Mouse (Mus musculus): ENCODE data around the gene 2810459M11Rik.

The 2810459M11Rik gene

DNA sequence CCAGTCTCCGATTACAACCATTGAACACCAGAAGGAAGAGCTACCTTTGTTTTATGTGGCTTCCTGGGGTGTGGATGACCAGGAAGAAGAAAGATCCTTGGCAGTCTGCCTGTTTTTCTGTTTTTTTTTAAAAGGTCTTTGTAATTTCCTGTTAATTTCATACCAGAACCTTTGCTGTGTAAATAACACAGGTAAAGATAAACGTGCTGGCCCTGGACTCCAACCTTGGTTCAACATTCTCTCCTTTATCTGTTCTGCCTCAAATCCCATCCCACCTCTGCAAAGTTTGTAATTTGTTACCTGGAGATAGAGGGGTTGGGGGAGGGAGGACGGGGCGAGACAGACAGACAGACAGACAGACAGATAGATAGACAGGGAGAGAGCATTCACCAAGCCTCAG, 5.5 kb upstream of the 2810459M11Rik start:
- Histone ChIP-seq H3K36me3 (ENCODE audit: control insufficient read depth, insufficient read depth, low read length, poor library complexity, severe bottlenecking) (no peaks in the 10 kb centered on the region), H3K27me3 (ENCODE audit: control insufficient read depth, insufficient read depth, low read length, poor library complexity, severe bottlenecking) (no peaks in the 10 kb centered on the region)
- no peak for DNase-seq (ENCODE audit: low read depth, low spot score)

DNA sequence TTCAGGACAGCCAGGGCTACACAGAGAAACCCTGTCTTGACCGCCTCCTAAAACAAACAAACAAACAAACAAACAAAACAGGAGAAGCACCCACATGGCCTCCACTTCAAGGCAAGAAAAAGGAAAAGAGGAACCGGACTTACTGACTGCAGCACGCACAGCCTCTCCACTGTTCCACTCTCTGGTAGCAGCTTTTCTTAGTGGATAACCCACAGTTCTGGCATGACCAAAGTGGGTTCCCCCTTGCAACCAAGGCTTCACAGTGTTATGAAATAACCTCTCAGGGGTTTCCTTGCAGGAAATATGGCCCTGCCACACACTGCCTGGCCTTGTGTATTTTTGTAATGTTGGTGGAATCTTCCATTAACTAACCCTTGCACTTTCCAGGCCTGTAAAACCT, 4.8 kb upstream of the 2810459M11Rik start:
- no peaks in the 10 kb centered on the region for H3K36me3 ChIP-seq (ENCODE audit: control insufficient read depth, insufficient read depth, low read length, poor library complexity, severe bottlenecking)
- no peak for DNase-seq (ENCODE audit: low read depth, low spot score)
- no peaks in the 10 kb centered on the region for H3K27me3 ChIP-seq (ENCODE audit: control insufficient read depth, insufficient read depth, low read length, poor library complexity, severe bottlenecking)

DNA sequence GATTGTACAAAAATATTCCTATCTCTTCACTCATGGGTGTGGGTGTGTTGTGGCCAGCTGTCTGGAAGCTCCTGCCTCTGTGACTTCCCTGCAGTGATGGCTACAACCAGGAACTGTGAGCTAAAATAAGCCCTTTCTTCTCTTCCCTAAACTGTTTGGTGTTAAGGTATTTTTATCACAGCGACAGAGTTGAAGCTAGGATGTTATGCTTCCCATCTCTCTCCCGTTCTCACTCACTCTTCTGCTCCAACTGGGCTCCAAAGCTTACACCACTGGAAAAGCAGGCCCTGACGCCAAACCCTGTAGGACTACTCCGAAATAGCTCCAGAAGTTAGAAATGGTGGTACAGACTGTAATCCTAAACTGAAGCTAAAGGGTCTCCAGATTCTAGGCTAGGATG, 607 bp upstream of the 2810459M11Rik start:
- Histone ChIP-seq H3K36me3 (ENCODE audit: control insufficient read depth, insufficient read depth, low read length, poor library complexity, severe bottlenecking) (no peaks in the 10 kb centered on the region), H3K27me3 (ENCODE audit: control insufficient read depth, insufficient read depth, low read length, poor library complexity, severe bottlenecking) (no peaks in the 10 kb centered on the region; the same call in 1 of the 2 replicates)
- DNase-seq (ENCODE audit: low read depth, low spot score), result no peak

DNA sequence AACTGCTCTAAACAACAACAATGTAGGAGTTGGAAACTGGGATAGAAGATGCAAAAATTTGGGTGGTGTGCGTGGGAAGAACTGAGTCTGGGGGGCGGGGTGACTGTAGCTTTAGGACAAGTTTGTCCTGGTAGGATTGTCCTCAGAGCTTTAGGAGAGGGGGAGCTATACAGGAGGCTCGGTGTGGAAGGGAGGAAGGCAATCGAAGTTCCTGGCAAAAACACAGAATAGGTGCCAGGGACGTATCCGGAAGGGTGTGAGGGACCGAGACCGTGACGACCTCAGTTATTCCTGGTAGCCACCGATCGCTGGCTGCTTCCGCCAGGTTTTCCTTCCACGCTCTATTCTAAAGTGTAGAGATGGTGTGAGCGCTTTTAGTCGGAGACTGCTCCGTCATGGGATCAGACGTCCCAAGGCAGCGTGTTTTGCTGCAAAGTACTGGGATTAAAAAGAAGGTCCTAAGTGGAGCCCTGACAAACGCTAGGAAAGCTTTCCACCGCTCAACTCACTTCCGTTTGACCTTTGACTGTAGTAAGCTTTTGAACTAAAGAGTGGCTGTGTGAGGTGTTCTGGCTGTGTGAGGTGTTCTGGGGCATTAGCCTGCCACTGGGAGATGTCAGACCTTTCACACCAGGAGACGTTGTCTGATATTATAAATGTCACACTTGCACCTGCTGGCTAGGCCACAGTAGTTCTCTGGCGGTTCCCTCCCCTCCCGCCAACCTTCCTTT, 1.3 kb downstream of the 2810459M11Rik start:
- H3K36me3 ChIP-seq (ENCODE audit: control insufficient read depth, insufficient read depth, low read length, poor library complexity, severe bottlenecking), result no peaks in the 10 kb centered on the region
- no peaks in the 10 kb centered on the region; the same call in 1 of the 2 replicates for H3K27me3 ChIP-seq (ENCODE audit: control insufficient read depth, insufficient read depth, low read length, poor library complexity, severe bottlenecking)
- no peak for DNase-seq (ENCODE audit: low read depth, low spot score)

DNA sequence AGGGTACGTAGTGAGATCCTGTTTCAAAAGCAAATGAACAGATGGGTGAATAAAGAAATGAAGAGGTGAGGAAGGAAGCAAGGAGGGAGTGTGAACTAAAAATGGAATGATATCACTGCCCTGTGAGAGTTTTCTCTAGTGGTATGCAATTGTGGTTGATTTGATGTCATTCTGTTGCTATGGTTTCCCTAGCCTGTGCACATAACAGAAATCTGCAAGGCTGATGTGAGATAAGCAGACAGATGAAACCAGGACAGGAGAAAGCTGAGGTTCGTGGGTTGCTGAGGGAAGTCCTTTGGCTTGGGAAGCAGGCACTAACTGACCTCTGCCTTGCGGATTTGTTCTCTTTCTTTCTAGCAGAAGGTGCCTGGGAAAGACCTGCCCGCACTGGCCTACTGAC, 2.6 kb downstream of the 2810459M11Rik start:
- DNase-seq (ENCODE audit: low read depth, low spot score), result no peak
- H3K36me3 ChIP-seq (ENCODE audit: control insufficient read depth, insufficient read depth, low read length, poor library complexity, severe bottlenecking), result no peaks in the 10 kb centered on the region

DNA sequence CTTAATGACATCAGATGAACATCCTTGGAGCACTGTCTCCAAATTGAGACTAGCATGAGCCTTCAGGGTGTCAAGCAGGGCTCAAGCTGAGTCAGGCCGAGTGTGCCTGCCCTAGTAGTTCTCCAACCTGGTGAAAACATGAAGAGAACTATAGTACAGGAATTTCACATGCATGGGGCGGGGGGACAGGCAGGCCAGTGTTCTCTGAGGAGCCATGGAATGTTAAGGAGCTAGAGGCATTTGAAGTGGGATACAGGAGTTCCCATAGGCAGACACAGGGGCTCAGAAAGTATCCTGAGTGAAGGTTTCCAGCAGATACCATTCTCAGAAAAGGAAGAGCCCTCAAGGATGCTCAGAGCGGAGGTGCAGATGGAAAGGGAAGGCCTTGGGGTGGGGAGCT, 3.1 kb downstream of the 2810459M11Rik start:
- no peak for DNase-seq (ENCODE audit: low read depth, low spot score)
- Histone ChIP-seq H3K27me3 (ENCODE audit: control insufficient read depth, insufficient read depth, low read length, poor library complexity, severe bottlenecking) (no peaks in the 10 kb centered on the region; the same call in 1 of the 2 replicates), H3K36me3 (ENCODE audit: control insufficient read depth, insufficient read depth, low read length, poor library complexity, severe bottlenecking) (no peaks in the 10 kb centered on the region)

More for the DNA sequence above, 2.6 kb downstream of the 2810459M11Rik start:
- no peaks in the 10 kb centered on the region; the same call in 1 of the 2 replicates for H3K27me3 ChIP-seq (ENCODE audit: control insufficient read depth, insufficient read depth, low read length, poor library complexity, severe bottlenecking)

DNA sequence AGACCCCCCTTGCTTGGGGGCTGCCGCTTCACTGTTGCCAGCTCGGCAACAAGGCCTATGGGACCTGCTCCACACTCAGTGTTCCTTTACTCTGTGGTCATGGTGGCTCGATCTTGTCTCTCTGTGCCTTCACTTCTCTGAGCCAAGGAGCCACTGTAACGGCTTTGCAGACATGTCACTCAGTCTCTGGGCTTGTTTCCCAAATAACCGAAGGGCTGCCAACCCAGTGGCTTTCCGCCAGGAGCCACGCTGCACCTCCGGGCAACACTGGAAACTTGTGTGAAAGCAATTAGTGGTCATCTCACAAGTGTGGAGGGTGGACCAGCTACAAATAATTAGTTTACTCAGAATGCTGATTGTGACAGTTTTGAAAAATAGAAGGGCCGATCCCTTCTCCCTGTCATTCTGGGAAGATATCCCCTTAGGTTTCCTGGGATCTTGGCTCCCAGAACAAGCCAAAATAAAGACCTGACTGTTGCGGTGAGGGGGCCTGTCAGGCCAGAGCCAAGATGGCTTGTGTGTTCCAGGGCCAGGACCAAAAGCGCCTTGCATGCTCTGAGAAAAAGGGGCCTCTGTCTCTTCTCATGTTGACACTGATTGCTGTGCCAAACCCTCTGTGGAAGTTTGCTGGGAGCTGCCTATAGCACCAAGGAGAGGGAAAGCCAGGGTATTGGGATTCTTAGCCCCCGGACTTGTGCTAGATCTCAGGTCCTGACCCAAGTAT, 7.7 kb downstream of the 2810459M11Rik start:
- DNase-seq (ENCODE audit: low read depth, low spot score), result no peak
- H3K36me3 ChIP-seq (ENCODE audit: control insufficient read depth, insufficient read depth, low read length, poor library complexity, severe bottlenecking), result no peaks in the 10 kb centered on the region
- no peaks in the 10 kb centered on the region for H3K27me3 ChIP-seq (ENCODE audit: control insufficient read depth, insufficient read depth, low read length, poor library complexity, severe bottlenecking)

DNA sequence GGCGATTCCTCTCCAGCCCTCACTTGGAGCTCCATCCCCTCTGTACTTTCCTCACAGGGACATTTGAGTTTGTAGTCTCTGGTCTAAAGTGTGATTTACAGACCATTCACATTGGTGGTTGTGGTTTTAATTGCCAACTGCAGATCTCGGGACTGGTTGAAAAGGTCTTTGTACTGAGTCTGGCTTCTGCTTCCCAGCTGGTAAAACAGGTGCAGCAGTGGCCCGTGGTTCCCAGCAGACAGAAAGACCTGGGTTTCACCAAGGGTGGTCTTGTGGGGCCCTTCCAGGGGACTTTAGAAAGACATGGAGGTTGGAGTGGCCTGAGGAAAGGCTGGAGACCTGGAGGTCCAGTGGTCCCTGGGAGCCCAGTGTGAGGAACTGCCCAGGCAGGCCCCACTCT, 9.3 kb downstream of the 2810459M11Rik start:
- Histone ChIP-seq H3K27me3 (ENCODE audit: control insufficient read depth, insufficient read depth, low read length, poor library complexity, severe bottlenecking) (no peaks in the 10 kb centered on the region), H3K36me3 (ENCODE audit: control insufficient read depth, insufficient read depth, low read length, poor library complexity, severe bottlenecking) (no peaks in the 10 kb centered on the region)
- DNase-seq (ENCODE audit: low read depth, low spot score), result no peak

DNA sequence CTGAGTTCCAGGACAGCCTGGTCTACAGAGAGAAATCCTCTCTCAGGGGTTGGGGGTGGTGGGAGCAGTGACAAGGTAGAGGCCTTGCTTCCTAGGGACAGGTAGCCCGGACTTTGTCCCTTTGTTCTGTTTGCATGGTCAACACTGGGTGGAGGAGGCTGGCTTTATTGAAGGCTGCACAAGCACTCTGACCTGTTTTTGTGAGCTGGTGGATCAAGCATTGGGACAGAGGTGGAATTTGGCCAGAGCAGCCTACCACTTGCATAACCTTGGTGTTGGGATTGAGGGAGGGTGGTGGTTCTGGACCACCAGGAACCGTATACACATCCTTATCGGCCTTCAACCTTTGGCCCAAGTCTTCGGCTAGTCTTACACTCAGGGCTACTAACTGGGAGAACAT, 10.6 kb downstream of the 2810459M11Rik start:
- no peaks in the 10 kb centered on the region for H3K27me3 ChIP-seq (ENCODE audit: control insufficient read depth, insufficient read depth, low read length, poor library complexity, severe bottlenecking)
- no peaks in the 10 kb centered on the region for H3K36me3 ChIP-seq (ENCODE audit: control insufficient read depth, insufficient read depth, low read length, poor library complexity, severe bottlenecking)
- DNase-seq (ENCODE audit: low read depth, low spot score), result no peak

DNA sequence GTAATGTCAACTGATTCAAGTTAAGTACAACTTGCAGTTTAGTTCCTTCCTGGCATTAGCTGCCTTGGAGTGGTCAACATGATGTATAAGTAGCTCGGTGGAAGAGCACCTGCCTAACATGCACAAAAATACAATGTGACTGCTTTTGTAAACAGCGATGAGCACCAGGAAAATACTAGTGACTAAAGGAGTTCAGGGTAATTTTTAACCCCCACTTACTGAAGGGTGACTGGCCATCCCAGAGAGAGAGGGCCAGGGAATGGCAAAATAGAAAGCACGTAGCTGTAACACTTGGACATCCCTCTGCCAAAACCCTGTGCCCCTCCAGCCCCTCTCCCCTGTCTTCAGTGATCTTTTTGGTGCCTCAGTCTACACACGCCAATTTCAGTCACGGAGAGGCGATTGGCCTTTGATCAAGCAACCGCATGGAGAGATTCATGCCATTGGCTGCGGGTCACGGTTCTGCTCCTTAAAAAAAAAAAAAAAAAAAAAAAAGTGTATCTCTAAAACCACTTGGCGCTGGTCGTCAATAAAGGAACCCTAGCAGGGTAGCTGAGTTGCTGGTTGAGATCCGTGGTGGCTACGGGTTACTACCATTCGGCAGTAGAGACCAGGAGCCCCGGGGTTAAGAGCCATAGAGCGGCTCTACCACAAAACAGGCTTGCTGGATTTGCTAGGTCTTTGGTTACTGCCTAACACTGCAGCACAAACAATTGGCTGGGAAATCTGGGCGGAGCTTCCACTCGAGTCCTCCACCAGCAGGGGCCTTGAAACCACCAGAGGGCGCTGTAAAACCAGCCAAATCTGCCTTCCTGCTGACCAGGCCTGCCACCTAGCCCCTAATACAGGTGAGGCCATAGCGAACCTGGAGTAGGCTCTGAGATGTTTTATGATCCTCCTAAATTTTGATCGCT, 13.4 kb downstream of the 2810459M11Rik start:
- Histone ChIP-seq H3K36me3 (ENCODE audit: control insufficient read depth, insufficient read depth, low read length, poor library complexity, severe bottlenecking) (no peaks in the 10 kb centered on the region), H3K27me3 (ENCODE audit: control insufficient read depth, insufficient read depth, low read length, poor library complexity, severe bottlenecking) (no peaks in the 10 kb centered on the region)
- DNase-seq (ENCODE audit: low read depth, low spot score), result peak; percentile 94

DNA sequence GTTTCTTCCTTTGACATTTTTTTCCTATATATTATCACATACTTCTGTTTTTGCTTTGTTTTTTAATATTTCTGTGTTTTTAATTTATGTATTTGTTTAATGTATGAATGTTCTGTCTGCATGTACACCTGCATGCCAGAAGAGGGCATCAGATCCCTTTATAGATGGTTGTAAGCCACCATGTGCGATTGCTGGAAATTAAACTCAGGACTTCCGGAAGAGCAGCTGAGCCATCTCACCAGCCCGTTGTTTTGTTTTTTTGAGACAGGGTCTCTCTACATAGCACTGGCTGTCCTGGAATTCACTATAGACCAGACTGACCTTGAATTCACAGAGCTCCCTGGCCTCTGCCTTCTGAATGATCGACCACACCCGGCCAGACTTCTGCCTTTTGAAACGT, 16.9 kb downstream of the 2810459M11Rik start:
- DNase-seq (ENCODE audit: low read depth, low spot score), result peak; percentile 18
- Histone ChIP-seq H3K36me3 (ENCODE audit: control insufficient read depth, insufficient read depth, low read length, poor library complexity, severe bottlenecking) (no peaks in the 10 kb centered on the region), H3K27me3 (ENCODE audit: control insufficient read depth, insufficient read depth, low read length, poor library complexity, severe bottlenecking) (no peaks in the 10 kb centered on the region)

DNA sequence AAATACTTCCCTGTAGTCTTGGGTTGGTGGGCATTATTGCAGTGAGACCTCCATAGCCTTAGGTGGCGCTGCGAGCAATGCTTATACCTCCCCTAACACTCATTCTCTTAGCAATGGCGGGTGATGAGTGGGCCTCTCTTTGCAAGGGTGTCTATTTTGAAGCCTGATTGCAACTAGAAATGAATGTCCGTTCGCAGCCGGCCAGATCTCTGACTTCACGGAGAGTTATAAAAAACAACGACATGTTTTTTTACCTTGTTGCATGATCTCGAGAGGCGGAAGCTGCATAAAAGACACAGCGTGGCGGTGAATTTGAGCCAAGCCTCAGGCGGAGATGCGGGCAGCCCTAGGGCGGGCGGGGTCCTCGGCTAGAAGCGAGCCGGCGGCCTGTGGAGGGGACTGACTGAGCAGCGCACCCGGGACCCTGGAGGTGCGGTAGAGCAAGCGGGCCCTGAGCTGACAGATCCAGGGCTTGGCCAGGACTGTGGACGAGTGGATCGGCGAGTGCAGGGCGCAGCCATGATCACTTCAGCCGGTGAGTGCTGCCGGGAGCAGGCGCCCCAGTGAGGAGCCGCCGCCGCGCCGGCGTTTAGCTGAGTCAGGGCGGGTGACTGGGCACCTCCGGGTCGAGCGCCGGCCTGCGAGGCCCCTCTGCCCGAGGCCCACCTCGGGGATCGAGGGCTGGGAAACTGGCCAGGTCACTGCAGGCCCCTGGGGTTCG, 18.8 kb downstream of the 2810459M11Rik start, which contains the start of gene Psmd1:
Gene Psmd1, plus strand, starts transcription at position 117 of the 721 bp plus-strand sequence.
- no peaks in the 10 kb centered on the region for H3K27me3 ChIP-seq (ENCODE audit: control insufficient read depth, insufficient read depth, low read length, poor library complexity, severe bottlenecking)
- peak; percentile 97 for DNase-seq (ENCODE audit: low read depth, low spot score)
- no peaks in the 10 kb centered on the region for H3K36me3 ChIP-seq (ENCODE audit: control insufficient read depth, insufficient read depth, low read length, poor library complexity, severe bottlenecking)

DNA sequence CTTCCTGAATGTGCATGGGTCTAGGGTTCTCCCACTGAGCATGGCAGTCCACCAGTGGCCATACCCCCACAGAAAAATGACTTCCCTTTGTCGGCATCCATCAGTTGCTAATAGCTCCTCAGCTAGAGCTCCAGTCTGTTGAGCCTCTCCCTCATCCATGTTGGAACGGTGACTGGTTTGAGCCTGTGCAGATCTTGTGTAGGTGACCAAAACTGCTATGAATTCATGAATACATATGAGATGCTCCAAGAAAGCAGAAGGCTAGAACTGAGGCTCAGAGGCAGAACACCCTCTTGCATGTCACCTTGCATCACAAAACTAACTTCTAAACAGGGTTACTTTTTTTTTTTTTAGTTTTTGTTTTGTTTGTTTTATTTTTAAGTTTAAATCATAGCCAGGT, 30.9 kb downstream of the 2810459M11Rik start:
- DNase-seq (ENCODE audit: low read depth, low spot score), result no peak
- H3K27me3 ChIP-seq (ENCODE audit: control insufficient read depth, insufficient read depth, low read length, poor library complexity, severe bottlenecking), result no peaks in the 10 kb centered on the region
- peaks cover 13% of the 10 kb centered on the region for H3K36me3 ChIP-seq (ENCODE audit: control insufficient read depth, insufficient read depth, low read length, poor library complexity, severe bottlenecking)

DNA sequence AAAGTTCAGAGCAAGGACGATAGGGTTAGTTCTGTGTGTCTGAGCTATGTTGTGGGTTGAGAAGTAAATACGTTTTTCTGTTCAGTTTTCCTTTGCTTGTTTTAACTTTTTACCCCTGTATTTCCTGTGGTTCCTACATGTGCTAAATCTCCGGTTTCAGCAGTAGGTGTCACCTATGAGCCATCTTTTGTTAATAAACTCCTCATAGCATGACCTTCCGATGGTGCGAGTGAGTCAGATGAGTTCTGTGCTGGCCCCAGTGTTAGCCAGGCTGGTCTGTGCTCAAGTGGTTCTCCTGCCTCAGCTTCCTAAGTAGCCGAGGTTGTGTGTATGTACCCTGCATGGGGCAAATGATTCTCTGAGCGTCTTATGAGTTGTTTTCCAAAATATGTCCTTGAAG, 48.8 kb downstream of the 2810459M11Rik start:
- DNase-seq (ENCODE audit: low read depth, low spot score), result no peak
- peaks cover 10% of the 10 kb centered on the region for H3K36me3 ChIP-seq (ENCODE audit: control insufficient read depth, insufficient read depth, low read length, poor library complexity, severe bottlenecking)
- no peaks in the 10 kb centered on the region for H3K27me3 ChIP-seq (ENCODE audit: control insufficient read depth, insufficient read depth, low read length, poor library complexity, severe bottlenecking)
